ENCODE assay signal across 16 mouse cellular contexts in the genomic region with DNA sequence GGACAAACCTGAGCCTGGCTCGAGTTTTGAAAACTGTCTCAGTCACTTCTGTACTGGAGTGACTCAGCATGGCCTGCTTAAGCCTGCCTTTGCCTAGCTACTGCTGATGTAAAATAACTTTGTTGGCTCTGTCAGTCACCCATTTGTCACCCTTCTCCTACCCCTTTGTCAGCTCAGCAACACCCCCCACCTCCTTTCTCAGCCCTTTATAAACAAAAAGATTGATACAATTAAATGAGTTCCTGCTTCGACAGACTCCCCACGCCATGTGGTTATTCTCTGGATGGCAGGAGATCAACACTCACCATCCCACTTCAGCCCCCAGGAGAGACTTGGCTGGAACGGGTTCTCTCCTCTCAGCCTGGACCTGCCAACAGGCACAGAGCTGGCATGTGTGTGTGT. TPM values are rescaled to one million over a fixed set of nuclear protein-coding genes. Genes with fewer than 3 reads are reported as not detected.
DNase-seq lines count a peak whose midpoint lies in the region; ATAC-seq and TF ChIP-seq lines count a peak whose summit lies in the region.
"Had no signal": no experiment of that assay in that cellular context is flagged by ENCODE, and none has a peak within 500 bp of the region (broad histone marks: within the 10 kb centered on the region; RNA-seq: fewer than 3 reads in every experiment).

No protein-coding gene starts in this region.

- no peak overlapping the region for H3K9ac ChIP-seq in heart, embryonic 13.5 days
- H3K9ac ChIP-seq in heart, adult 2 months (ENCODE audit: low read depth, low read length): no peak overlapping the region
- H3K9ac ChIP-seq in midbrain, postnatal 0 days (replicated peaks; ENCODE audit: low read length, poor library complexity, severe bottlenecking): no peak overlapping the region
- H3K9ac ChIP-seq in midbrain, embryonic 13.5 days (replicated peaks): no peak overlapping the region
- no peak overlapping the region for H3K9ac ChIP-seq in stomach, embryonic 14.5 days (replicated peaks; ENCODE audit: low read depth, low read length)
- H3K9ac ChIP-seq: embryonic facial prominence, embryonic 13.5 days; intestine, embryonic 15.5 days; neural tube, embryonic 13.5 days had no signal

- no peaks in the 10 kb centered on the region for H3K79me2 ChIP-seq in heart, adult 2 months (replicated peaks; ENCODE audit: control insufficient read depth, insufficient read depth, low read length)

- H3K4me1 ChIP-seq in heart, embryonic 13.5 days: peaks cover 24% of the 10 kb centered on the region
- no peaks in the 10 kb centered on the region; the same call in 1 of the 2 replicates for H3K4me1 ChIP-seq in heart, adult 2 months (ENCODE audit: control insufficient read depth, insufficient read depth, low read length)
- no peaks in the 10 kb centered on the region for H3K4me1 ChIP-seq in midbrain, postnatal 0 days (ENCODE audit: insufficient read depth, low read length)
- H3K4me1 ChIP-seq in midbrain, embryonic 13.5 days (replicated peaks): peaks cover 4% of the 10 kb centered on the region; the same call in 1 of the 2 replicates
- H3K4me1 ChIP-seq in stomach, embryonic 14.5 days (ENCODE audit: control insufficient read depth, insufficient read depth, low read length): 0 out of 2 replicates have a peak, but pooled peaks cover 6% of the 10 kb centered on the region
- H3K4me1 ChIP-seq: embryonic facial prominence, embryonic 13.5 days; intestine, embryonic 15.5 days; neural tube, embryonic 13.5 days had no signal

- H3K4me2 ChIP-seq in heart, embryonic 13.5 days: no peak overlapping the region
- no peak overlapping the region for H3K4me2 ChIP-seq in midbrain, postnatal 0 days (ENCODE audit: low read depth, low read length, poor library complexity, severe bottlenecking)
- no peak overlapping the region for H3K4me2 ChIP-seq in midbrain, embryonic 13.5 days (replicated peaks)
- no peak overlapping the region for H3K4me2 ChIP-seq in stomach, embryonic 14.5 days (replicated peaks; ENCODE audit: low read depth, low read length)
- H3K4me2 ChIP-seq: embryonic facial prominence, embryonic 13.5 days; intestine, embryonic 15.5 days; midbrain, embryonic 11.5 days; neural tube, embryonic 13.5 days had no signal

- TF ChIP-seq POLR2A in heart, adult 2 months (IDR thresholded peaks at IDR 0.05; ENCODE audit: insufficient read depth, low read depth, low read length): no peak

- no peaks in the 10 kb centered on the region for H3K9me3 ChIP-seq in heart, embryonic 13.5 days
- H3K9me3 ChIP-seq in midbrain, postnatal 0 days (ENCODE audit: low read length): no peaks in the 10 kb centered on the region
- no peaks in the 10 kb centered on the region for H3K9me3 ChIP-seq in midbrain, embryonic 13.5 days
- H3K9me3 ChIP-seq in stomach, embryonic 14.5 days (ENCODE audit: control insufficient read depth, low read depth, low read length): no peaks in the 10 kb centered on the region
- H3K9me3 ChIP-seq: embryonic facial prominence, embryonic 13.5 days; G1E; intestine, embryonic 15.5 days; neural tube, embryonic 13.5 days had no signal

- DNase-seq in adrenal gland, postnatal 14 days: peak; percentile 8
- no peak for DNase-seq in adrenal gland, postnatal 10 days
- no peak for DNase-seq in heart, adult 2 months
- peak; percentile 51 for DNase-seq in midbrain, postnatal 0 days (ENCODE audit: low spot score)
- DNase-seq in thymus, postnatal 25 days: no peak

- TF ChIP-seq EP300 in heart, adult 2 months (IDR thresholded peaks at IDR 0.05; ENCODE audit: insufficient read depth, low read depth, low read length): no peak

- peak; percentile 66; the same call in 1 of the 2 replicates for ATAC-seq in heart, embryonic 13.5 days (ENCODE audit: extremely low read depth, insufficient number of reproducible peaks, low FRiP score, low TSS enrichment)
- no peak for ATAC-seq in midbrain, postnatal 0 days (ENCODE audit: low FRiP score)
- no peak for ATAC-seq in midbrain, embryonic 13.5 days
- peak; percentile 53; the same call in 1 of the 2 replicates for ATAC-seq in stomach, embryonic 14.5 days (ENCODE audit: insufficient number of reproducible peaks, insufficient read depth, low FRiP score, low read depth)
- ATAC-seq: intestine, embryonic 15.5 days had no signal

- no peaks in the 10 kb centered on the region for H3K27me3 ChIP-seq in heart, embryonic 13.5 days (replicated peaks)
- no peaks in the 10 kb centered on the region for H3K27me3 ChIP-seq in heart, adult 2 months (ENCODE audit: control insufficient read depth, insufficient read depth, low read length)
- no peaks in the 10 kb centered on the region for H3K27me3 ChIP-seq in midbrain, postnatal 0 days (ENCODE audit: insufficient read depth, low read length)
- H3K27me3 ChIP-seq in midbrain, embryonic 13.5 days: no peaks in the 10 kb centered on the region
- no peaks in the 10 kb centered on the region for H3K27me3 ChIP-seq in stomach, embryonic 14.5 days (ENCODE audit: control insufficient read depth, insufficient read depth, low read length)
- H3K27me3 ChIP-seq: embryonic facial prominence, embryonic 13.5 days; intestine, embryonic 15.5 days; neural tube, embryonic 13.5 days had no signal

- no peaks in the 10 kb centered on the region for H3K36me3 ChIP-seq in heart, embryonic 13.5 days
- H3K36me3 ChIP-seq in heart, adult 2 months (ENCODE audit: control insufficient read depth, insufficient read depth, low read length): no peaks in the 10 kb centered on the region
- no peaks in the 10 kb centered on the region for H3K36me3 ChIP-seq in midbrain, postnatal 0 days (ENCODE audit: insufficient read depth, low read length)
- no peaks in the 10 kb centered on the region for H3K36me3 ChIP-seq in midbrain, embryonic 13.5 days
- H3K36me3 ChIP-seq in stomach, embryonic 14.5 days (ENCODE audit: control insufficient read depth, insufficient read depth, low read length): no peaks in the 10 kb centered on the region
- H3K36me3 ChIP-seq: embryonic facial prominence, embryonic 13.5 days; G1E; intestine, embryonic 15.5 days; neural tube, embryonic 13.5 days had no signal

- TF ChIP-seq CTCF in heart, adult 2 months (IDR thresholded peaks at IDR 0.05): no peak
- TF ChIP-seq CTCF in midbrain, postnatal 0 days (IDR thresholded peaks at IDR 0.05): no peak

- peak overlapping the region; percentile 57 for H3K27ac ChIP-seq in heart, embryonic 13.5 days (replicated peaks)
- H3K27ac ChIP-seq in heart, adult 2 months: no peak overlapping the region
- H3K27ac ChIP-seq in midbrain, postnatal 0 days (ENCODE audit: low read depth, low read length): no peak overlapping the region
- no peak overlapping the region for H3K27ac ChIP-seq in midbrain, embryonic 13.5 days
- no peak overlapping the region for H3K27ac ChIP-seq in stomach, embryonic 14.5 days (ENCODE audit: low read length)
- H3K27ac ChIP-seq: embryonic facial prominence, embryonic 13.5 days; intestine, embryonic 15.5 days; neural tube, embryonic 13.5 days had no signal

- intact Hi-C loops in heart, adult 2 months (cut with DNase I): loop anchor here (10.0 kb wide), 1 partner anchor 207 kb away; no protein-coding TSS in a partner anchor

- no peak overlapping the region for H3K4me3 ChIP-seq in heart, embryonic 13.5 days
- no peak overlapping the region for H3K4me3 ChIP-seq in heart, adult 2 months
- no peak overlapping the region for H3K4me3 ChIP-seq in midbrain, postnatal 0 days (ENCODE audit: low read depth, low read length)
- no peak overlapping the region for H3K4me3 ChIP-seq in midbrain, embryonic 13.5 days (replicated peaks)
- H3K4me3 ChIP-seq in stomach, embryonic 14.5 days (ENCODE audit: low read depth, low read length): no peak overlapping the region
- H3K4me3 ChIP-seq: embryonic facial prominence, embryonic 13.5 days; intestine, embryonic 15.5 days; neural tube, embryonic 13.5 days had no signal

- WGBS in heart, embryonic 13.5 days: 14% methylated on average over 4 of the region's 4 CpGs
- 6% methylated on average over 4 of the region's 4 CpGs for WGBS in heart, adult 2 months
- 12% methylated on average over 4 of the region's 4 CpGs for WGBS in midbrain, postnatal 0 days
- WGBS in midbrain, embryonic 13.5 days: 28% methylated on average over 4 of the region's 4 CpGs
- WGBS in stomach, embryonic 14.5 days: 10% methylated on average over 4 of the region's 4 CpGs

RNA-seq across cellular contexts. Expression of a gene that starts 35.4 kb away (rescaled TPM):
- total RNA-seq in adrenal gland, postnatal 14 days (2021): 0.23 and 0.30 TPM in 2 replicates
- total RNA-seq in adrenal gland, postnatal 10 days (2021): 1 to 10 TPM in 1 of 2 experiments, under 1 TPM in 1; 0.96 to 1.1 TPM
- polyA plus RNA-seq in heart, embryonic 13.5 days (2015; fragmentation: Nextera tagmentation; extraction: Ambion mirVana): not detected in 2 replicates
- not detected for total RNA-seq in heart, adult 2 months (2021)
- polyA plus RNA-seq in heart, adult 2 months (2012; rRNA removed): not detected in 2 replicates
- not detected in 2 replicates for total RNA-seq in midbrain, postnatal 0 days (2014; rRNA removed)
- polyA plus RNA-seq in midbrain, postnatal 0 days (2015; fragmentation: Nextera tagmentation; extraction: Ambion mirVana): 0.53 TPM in 1 of 2 replicates, not detected in the other
- polyA plus RNA-seq in midbrain, embryonic 13.5 days (2015; fragmentation: Nextera tagmentation; extraction: Ambion mirVana): 0.12 TPM in 1 of 2 replicates, not detected in the other
- 0.52 and 0.90 TPM in 2 replicates for polyA plus RNA-seq in stomach, embryonic 14.5 days (2014; fragmentation: Nextera tagmentation; extraction: Ambion mirVana)
- total RNA-seq: gastrocnemius, adult 18-20 months; layer of hippocampus, adult 18-20 months; left cerebral cortex, postnatal 25 days had no signal
- polyA plus RNA-seq: embryonic facial prominence, embryonic 13.5 days; G1E; midbrain, embryonic 11.5 days; neural tube, embryonic 13.5 days had no signal

RNA-seq across cellular contexts. Expression of a gene that starts 59.3 kb away (rescaled TPM):
- 15.0 and 21.1 TPM in 2 replicates for total RNA-seq in adrenal gland, postnatal 14 days (2021)
- total RNA-seq in adrenal gland, postnatal 10 days (2021): 10 to 100 TPM in 1 of 2 experiments, 1 to 10 TPM in 1; 9.5 to 15.4 TPM
- 1.1 and 2.8 TPM in 2 replicates for polyA plus RNA-seq in heart, embryonic 13.5 days (2015; fragmentation: Nextera tagmentation; extraction: Ambion mirVana)
- 1 to 10 TPM; 2.1 to 3.6 TPM for total RNA-seq in heart, adult 2 months (2021)
- polyA plus RNA-seq in heart, adult 2 months (2012; rRNA removed): 0.57 and 2.3 TPM in 2 replicates
- total RNA-seq in midbrain, postnatal 0 days (2014; rRNA removed): 333 and 361 TPM in 2 replicates
- polyA plus RNA-seq in midbrain, postnatal 0 days (2015; fragmentation: Nextera tagmentation; extraction: Ambion mirVana): 687 and 775 TPM in 2 replicates
- polyA plus RNA-seq in midbrain, embryonic 13.5 days (2015; fragmentation: Nextera tagmentation; extraction: Ambion mirVana): 177 and 218 TPM in 2 replicates
- 33.1 and 34.3 TPM in 2 replicates for polyA plus RNA-seq in stomach, embryonic 14.5 days (2014; fragmentation: Nextera tagmentation; extraction: Ambion mirVana)
- total RNA-seq: G1E; gastrocnemius, adult 18-20 months had no signal
- polyA plus RNA-seq: G1E had no signal

Comparison
In these comparisons a context has a peak if more than half of its experiments do, and no peak if none do; other contexts are left out.
1. DNase-seq: peak in adrenal gland, postnatal 14 days (single experiment) and midbrain, postnatal 0 days (single experiment); none in adrenal gland, postnatal 10 days (single experiment), heart, adult 2 months (0 of 2) and thymus, postnatal 25 days (single experiment).
2. ATAC-seq: peak in heart, embryonic 13.5 days (single experiment) and stomach, embryonic 14.5 days (single experiment); none in midbrain, postnatal 0 days (single experiment) and midbrain, embryonic 13.5 days (single experiment).